Mouse (Mus musculus) c-Kit-positive CD71-negative TER-119-negative erythroid progenitor cells, embryonic 14.5 days (primary cell): ENCODE results near the gene Eif2b5.

Experiments used
- DNase-seq: peaks from one replicate; pipeline ENCODE4 v3.0.0-alpha.2; 2013; ENCODE audit warnings: low read depth

Gene Eif2b5

GRCm38 (mm10) chr16:20489233-20489632 is 9.4 kb upstream of the Eif2b5 start:
- DNase-seq: no peak

- DNase-seq: peak; percentile 18
Measured at GRCm38 (mm10) chr16:20490581-20490980, 8.0 kb upstream of the Eif2b5 start.

GRCm38 (mm10) chr16:20491301-20491700 is 7.3 kb upstream of the Eif2b5 start:
- no peak for DNase-seq

- no peak for DNase-seq
Measured at GRCm38 (mm10) chr16:20493452-20493851, 5.2 kb upstream of the Eif2b5 start.

- peak; percentile 81 for DNase-seq
Measured at GRCm38 (mm10) chr16:20496671-20497600, 1.7 kb upstream of the Eif2b5 start.

DNA sequence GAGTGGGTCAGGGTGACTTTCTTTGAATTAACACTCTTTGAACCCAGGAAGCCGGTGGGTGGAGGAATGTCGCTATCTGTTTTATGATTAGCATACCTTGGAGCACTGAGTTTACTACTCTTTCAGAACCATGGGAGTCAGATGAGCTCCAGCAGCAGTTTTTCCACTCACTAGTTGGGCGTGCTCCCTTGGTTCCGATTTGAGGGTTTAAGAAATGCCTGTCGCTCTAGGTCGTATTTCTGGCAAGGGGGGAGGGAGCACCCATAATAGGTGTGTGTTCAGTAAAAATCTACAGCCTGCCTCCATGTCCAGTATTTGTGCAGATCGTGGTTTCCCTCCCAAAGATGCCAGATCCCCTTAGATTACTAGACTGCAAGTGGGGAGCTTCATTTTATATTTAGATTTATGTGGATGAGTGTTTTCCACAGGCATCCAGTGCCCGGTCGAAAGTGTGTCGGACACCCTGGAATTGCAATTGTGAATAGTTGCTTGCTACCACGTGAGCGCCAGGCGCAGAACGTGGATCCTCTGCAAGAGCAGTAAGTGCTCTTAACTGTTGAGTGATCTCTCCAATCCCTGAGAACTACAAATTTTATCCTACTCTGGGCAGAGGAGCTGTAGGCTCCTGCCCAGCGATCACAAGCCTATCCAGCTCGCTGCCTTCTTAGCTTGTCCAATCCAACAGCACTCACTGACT is 489 bp upstream of the Eif2b5 start:
- DNase-seq: peak; percentile 8

- DNase-seq: no peak
Measured at GRCm38 (mm10) chr16:20506000-20506399, 7.4 kb downstream of the Eif2b5 start.

DNA sequence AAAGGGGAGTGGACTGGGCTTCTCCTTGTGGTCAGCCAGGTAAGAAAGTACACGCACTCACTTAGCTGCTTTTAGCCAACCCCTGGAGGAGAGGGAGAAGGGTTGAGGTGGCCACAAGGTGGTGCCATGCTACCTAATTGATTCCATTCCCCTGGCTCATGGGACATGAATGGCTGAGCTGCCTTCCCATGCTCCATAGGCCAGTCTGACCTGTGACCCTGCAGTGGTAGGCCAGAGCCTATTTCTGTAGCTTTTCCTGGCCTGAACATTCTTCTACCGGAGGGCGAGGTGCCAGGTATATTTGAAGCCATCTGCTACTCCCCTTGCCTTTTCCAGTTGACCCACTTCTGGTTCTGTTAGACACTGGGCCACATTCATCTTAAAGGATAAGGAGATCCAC is 10.7 kb downstream of the Eif2b5 start:
- no peak for DNase-seq

DNA sequence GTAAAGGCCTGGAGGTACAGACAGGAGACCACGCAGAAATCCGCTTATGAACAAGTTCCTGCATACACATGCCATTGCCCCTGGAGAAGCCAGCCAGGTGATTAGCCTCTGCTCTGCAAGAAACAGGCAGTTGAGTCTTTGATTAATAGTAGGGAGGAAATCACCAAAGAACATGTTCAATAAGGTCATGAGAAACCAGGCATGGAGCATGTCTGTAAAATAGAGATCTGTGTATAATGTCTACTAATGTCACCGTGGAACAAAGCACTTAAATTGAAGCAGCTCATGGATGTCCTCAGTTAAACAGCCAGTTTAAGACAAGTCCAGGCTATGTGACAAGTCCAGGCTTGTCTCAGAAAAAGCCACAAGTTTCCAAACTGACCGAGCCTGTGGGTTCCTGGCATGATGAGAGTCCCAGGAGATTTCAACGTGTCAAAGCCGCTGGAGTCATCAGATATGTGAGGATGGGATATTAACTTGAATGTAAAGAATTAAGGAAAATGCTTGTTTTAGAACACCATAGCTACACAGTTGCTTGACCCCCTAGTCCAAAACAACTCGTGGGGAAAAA is 12.7 kb downstream of the Eif2b5 start:
- DNase-seq: no peak

- no peak for DNase-seq
Measured at GRCm38 (mm10) chr16:20516032-20516431, 17.4 kb downstream of the Eif2b5 start.

DNA sequence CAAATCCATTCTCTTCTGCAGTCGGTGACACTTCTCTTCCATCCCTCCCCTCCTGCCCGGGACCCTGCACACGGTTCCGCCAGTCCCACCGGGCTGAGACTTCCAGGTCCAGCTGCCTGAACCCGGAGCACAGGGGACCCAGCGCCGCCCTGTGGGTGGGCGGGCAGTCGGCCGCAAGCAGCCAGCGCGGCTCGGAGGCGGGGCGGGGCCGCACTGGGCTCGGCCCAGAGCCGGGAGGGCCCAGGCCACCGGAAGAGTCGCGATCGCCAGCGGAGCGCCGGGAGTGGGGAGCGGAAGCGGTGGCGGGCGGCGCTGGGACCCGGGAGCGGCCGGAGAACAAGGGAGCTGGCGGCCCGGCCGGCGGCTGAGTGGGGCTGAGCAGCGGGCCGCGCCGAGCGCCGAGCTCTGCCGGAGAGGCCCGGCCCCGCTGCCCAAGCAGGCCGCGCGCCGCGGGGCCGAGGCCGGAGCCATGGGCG is 18.1 kb downstream of the Eif2b5 start, which contains the start of gene Dvl3:
TSS of gene Dvl3 (plus strand) at position 257 of the 476 bp plus-strand sequence.
- DNase-seq: peak; percentile 69

DNA sequence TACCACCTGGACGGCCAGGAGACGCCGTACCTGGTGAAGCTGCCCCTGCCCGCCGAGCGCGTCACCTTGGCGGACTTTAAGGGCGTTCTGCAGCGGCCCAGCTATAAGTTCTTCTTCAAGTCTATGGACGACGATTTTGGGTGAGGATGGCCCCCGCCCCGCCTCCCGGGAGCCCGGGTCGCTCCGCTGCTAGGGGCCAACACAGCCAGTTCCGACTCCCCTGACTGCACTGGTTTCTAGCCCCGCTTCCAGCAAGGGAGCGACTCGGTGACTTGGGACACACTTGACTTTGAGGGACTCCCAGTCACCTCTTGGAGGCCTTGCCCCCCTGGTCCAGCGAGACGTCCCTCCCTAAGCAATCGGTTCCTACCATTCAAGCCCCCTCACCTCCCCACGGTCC is 18.6 kb downstream of the Eif2b5 start:
- no peak for DNase-seq

- DNase-seq: no peak
Measured at GRCm38 (mm10) chr16:20517701-20518374, 19.2 kb downstream of the Eif2b5 start.

DNA sequence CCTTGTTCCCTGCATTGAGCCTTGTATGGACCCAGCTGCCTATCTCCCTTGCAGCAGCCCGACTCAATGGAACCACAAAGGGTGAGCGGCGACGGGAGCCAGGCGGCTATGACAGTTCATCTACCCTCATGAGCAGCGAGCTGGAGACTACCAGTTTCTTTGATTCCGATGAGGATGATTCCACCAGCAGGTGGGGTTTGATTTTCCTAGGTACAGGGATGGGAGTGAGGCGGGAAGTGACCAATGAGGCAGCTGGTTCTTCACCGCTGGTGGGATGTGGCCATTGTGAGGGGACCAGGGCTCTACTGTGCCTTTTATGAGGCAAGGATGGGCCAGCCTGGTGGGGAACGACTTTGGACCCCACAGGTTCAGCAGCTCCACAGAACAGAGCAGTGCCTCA is 25.3 kb downstream of the Eif2b5 start:
- DNase-seq: no peak

GRCm38 (mm10) chr16:20528779-20529178 is 30.2 kb downstream of the Eif2b5 start:
- no peak for DNase-seq

GRCm38 (mm10) chr16:20529375-20529774 is 30.8 kb downstream of the Eif2b5 start:
- DNase-seq: no peak

DNA sequence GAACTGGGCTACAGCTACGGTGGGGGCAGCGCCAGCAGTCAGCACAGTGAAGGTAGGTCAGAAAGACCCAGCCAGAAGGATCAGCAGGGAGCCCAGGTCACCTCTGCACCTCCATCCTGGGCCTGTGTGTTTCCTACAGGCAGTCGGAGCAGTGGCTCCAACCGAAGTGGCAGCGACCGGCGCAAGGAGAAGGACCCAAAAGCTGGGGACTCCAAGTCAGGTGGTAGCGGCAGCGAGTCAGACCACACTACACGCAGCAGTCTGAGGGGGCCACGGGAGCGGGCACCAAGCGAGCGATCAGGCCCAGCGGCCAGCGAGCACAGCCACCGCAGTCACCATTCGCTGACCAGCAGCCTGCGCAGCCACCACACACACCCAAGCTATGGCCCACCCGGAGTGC is 32.3 kb downstream of the Eif2b5 start:
- no peak for DNase-seq

GRCm38 (mm10) chr16:20534617-20535295 is 36.1 kb downstream of the Eif2b5 start:
- no peak for DNase-seq

GRCm38 (mm10) chr16:20535296-20536080 is 36.9 kb downstream of the Eif2b5 start, which contains the start of gene Ap2m1:
TSS of gene Ap2m1 (plus strand) at chr16:20535478.
- DNase-seq: peak; percentile 93

DNA sequence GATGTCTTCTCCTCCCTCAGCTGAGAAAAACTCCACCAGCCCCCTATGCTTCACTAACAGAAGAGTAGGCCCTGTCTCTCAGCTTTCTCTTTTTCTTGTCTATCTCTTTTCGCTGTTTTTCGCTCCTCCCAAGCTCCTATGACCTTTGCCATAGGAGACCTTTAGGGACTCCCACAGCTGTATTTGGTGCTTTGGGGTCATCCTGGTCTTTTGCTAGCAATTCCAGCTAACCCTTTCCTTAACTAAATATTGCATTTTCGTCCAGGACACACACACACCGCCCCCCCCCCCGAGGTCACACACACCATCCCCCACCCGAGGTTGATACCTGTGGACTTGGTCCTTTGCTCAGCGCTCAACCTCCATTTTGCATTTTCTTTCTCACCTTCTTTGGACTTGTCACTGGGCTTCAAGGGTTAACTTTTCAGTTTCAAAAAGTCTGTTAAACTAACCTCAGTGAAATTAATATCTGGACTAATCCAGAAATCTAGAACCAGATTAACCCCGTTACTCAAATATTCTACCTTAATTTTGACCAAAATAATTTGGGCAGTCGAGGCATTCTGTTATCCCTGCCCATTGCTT is 37.6 kb downstream of the Eif2b5 start:
- DNase-seq: no peak
